Mouse (Mus musculus) adrenal gland, adult 18-20 months (tissue): ENCODE data around the gene Tcp10c. TPM values are rescaled to one million over a fixed set of nuclear protein-coding genes. Genes with fewer than 3 reads are reported as not detected.
"Not testable (repeated sequence)": the region's sequence is repeated elsewhere in the genome, so short reads cannot be mapped to it uniquely, and the experiment has no call there.

Experiments used
- DNase-seq, 2 experiments: peaks; one replicate each; pipeline ENCODE4 v3.0.0; 2021 to 2022; ENCODE audit warnings: low spot score in 2 of 2
- total RNA-seq, 2 experiments: library from RNA; stranded (reverse); gene quantifications; 1 replicate in 1 of 2; 2 replicates in 1 of 2; pipeline ENCODE4 v1.2.3; 2021

The Tcp10c gene
- total RNA-seq, 2 experiments from 2014 or later = not detected

- not testable (repeated sequence) for DNase-seq
These were observed 26.9 kb downstream of the Tcp10c start for GRCm38 (mm10) chr17:13381286-13381685.

- DNase-seq = not testable (repeated sequence)
These were observed 36.6 kb downstream of the Tcp10c start for GRCm38 (mm10) chr17:13391020-13391419.

- not testable (repeated sequence) for DNase-seq
These were observed 45.6 kb downstream of the Tcp10c start for GRCm38 (mm10) chr17:13399961-13400360.

GRCm38 (mm10) chr17:13402118-13402517, 47.7 kb downstream of the Tcp10c start:
- not testable (repeated sequence) for DNase-seq

- not testable (repeated sequence) for DNase-seq
These were observed 49.3 kb downstream of the Tcp10c start for GRCm38 (mm10) chr17:13403527-13404131.

GRCm38 (mm10) chr17:13406023-13406422, 51.7 kb downstream of the Tcp10c start:
- not testable (repeated sequence) for DNase-seq

GRCm38 (mm10) chr17:13406701-13407100, 52.3 kb downstream of the Tcp10c start:
- not testable (repeated sequence) for DNase-seq

- DNase-seq = not testable (repeated sequence)
These were observed 53.4 kb downstream of the Tcp10c start for GRCm38 (mm10) chr17:13407621-13408256.

GRCm38 (mm10) chr17:13408257-13408633, 53.9 kb downstream of the Tcp10c start:
- not testable (repeated sequence) for DNase-seq

- DNase-seq = not testable (repeated sequence)
These were observed 66.7 kb downstream of the Tcp10c start for GRCm38 (mm10) chr17:13421022-13421591.

- DNase-seq = not testable (repeated sequence)
These were observed 68.3 kb downstream of the Tcp10c start for GRCm38 (mm10) chr17:13422638-13423037.

GRCm38 (mm10) chr17:13423373-13424024, 69.1 kb downstream of the Tcp10c start:
- not testable (repeated sequence) for DNase-seq

- DNase-seq = not testable (repeated sequence)
These were observed 69.9 kb downstream of the Tcp10c start for GRCm38 (mm10) chr17:13424321-13424720.

GRCm38 (mm10) chr17:13425694-13426093, 71.3 kb downstream of the Tcp10c start:
- not testable (repeated sequence) for DNase-seq

- DNase-seq = not testable (repeated sequence)
These were observed 72.1 kb downstream of the Tcp10c start for GRCm38 (mm10) chr17:13426508-13426907.

Other genes starting within 250 kb of the Tcp10c start
- under 1 TPM in 1 of 2 experiments, not detected in 1; 0.50 TPM for gene Unc93a, start 222.8 kb upstream of the Tcp10c start, total RNA-seq
- gene Smok2a, start 133.4 kb upstream of the Tcp10c start, total RNA-seq = not detected
- gene Smok2b, start 124.3 kb upstream of the Tcp10c start, total RNA-seq = not detected